Mouse (Mus musculus): ENCODE measurements around the gene Aspa. TPM values are rescaled to one million over a fixed set of nuclear protein-coding genes. Genes with fewer than 3 reads are reported as not detected.
A peak's percentile ranks its signal among the peaks of the same experiment; 100 is the strongest.

Gene Aspa
- polyA plus RNA-seq, 1 experiment from 2014 or later = 0.29 TPM

- H3K27me3 ChIP-seq = no peaks in the 10 kb centered on the region
- H3K4me3 ChIP-seq = no peak overlapping the region
Measured at GRCm38 (mm10) chr11:73289621-73290020, 39.8 kb downstream of the Aspa start.

GRCm38 (mm10) chr11:73284351-73284750 is 45.0 kb downstream of the Aspa start:
- Histone ChIP-seq H3K4me2 (no peak overlapping the region), H3K4me1 (replicated peaks) (peaks cover 16% of the 10 kb centered on the region), H3K36me3 (no peaks in the 10 kb centered on the region), H3K27ac (0 out of 2 replicates have a peak overlapping the region, but pooled peaks have one; percentile 48), H3K4me3 (no peak overlapping the region), H3K9me3 (replicated peaks) (no peaks in the 10 kb centered on the region), H3K9ac (no peak overlapping the region), H3K27me3 (no peaks in the 10 kb centered on the region)
- ATAC-seq (replicated peaks; ENCODE audit: insufficient number of reproducible peaks, insufficient read depth, low FRiP score, low read depth) = no peak

More at GRCm38 (mm10) chr11:73289621-73290020, 39.8 kb downstream of the Aspa start:
- H3K4me1 ChIP-seq (replicated peaks) = no peaks in the 10 kb centered on the region
- no peaks in the 10 kb centered on the region for H3K36me3 ChIP-seq
- no peak for ATAC-seq (replicated peaks; ENCODE audit: insufficient number of reproducible peaks, insufficient read depth, low FRiP score, low read depth)
- H3K9me3 ChIP-seq (replicated peaks) = no peaks in the 10 kb centered on the region
- H3K9ac ChIP-seq = no peak overlapping the region
- 55% methylated on average over 1 of the region's 1 CpGs for WGBS
- H3K27ac ChIP-seq = no peak overlapping the region
- H3K4me2 ChIP-seq = no peak overlapping the region

- H3K27ac ChIP-seq = peak overlapping the region; percentile 48; the same call in 1 of the 2 replicates
- no peak overlapping the region for H3K9ac ChIP-seq
- ATAC-seq (replicated peaks; ENCODE audit: insufficient number of reproducible peaks, insufficient read depth, low FRiP score, low read depth) = 0 out of 2 replicates have a peak, but pooled peaks have one; percentile 13
- no peak overlapping the region for H3K4me3 ChIP-seq
- no peaks in the 10 kb centered on the region for H3K27me3 ChIP-seq
- 46% methylated on average over 1 of the region's 1 CpGs for WGBS
- H3K4me2 ChIP-seq = no peak overlapping the region
- H3K36me3 ChIP-seq = no peaks in the 10 kb centered on the region
- H3K4me1 ChIP-seq (replicated peaks) = peaks cover 16% of the 10 kb centered on the region
- no peaks in the 10 kb centered on the region for H3K9me3 ChIP-seq (replicated peaks)
Measured at GRCm38 (mm10) chr11:73283926-73284325, 45.5 kb downstream of the Aspa start.

- ATAC-seq (replicated peaks; ENCODE audit: insufficient number of reproducible peaks, insufficient read depth, low FRiP score, low read depth) = peak; percentile 44
- Histone ChIP-seq H3K9ac (no peak overlapping the region), H3K4me2 (no peak overlapping the region), H3K4me1 (replicated peaks) (peaks cover 16% of the 10 kb centered on the region), H3K36me3 (no peaks in the 10 kb centered on the region), H3K4me3 (no peak overlapping the region), H3K27ac (0 out of 2 replicates have a peak overlapping the region, but pooled peaks have one; percentile 48), H3K9me3 (replicated peaks) (no peaks in the 10 kb centered on the region), H3K27me3 (no peaks in the 10 kb centered on the region)
- WGBS = 28% methylated on average over 9 of the region's 9 CpGs
Measured at GRCm38 (mm10) chr11:73283369-73283768, 46.0 kb downstream of the Aspa start.

GRCm38 (mm10) chr11:73281528-73282027 is 47.8 kb downstream of the Aspa start:
- 2% methylated on average over 16 of the region's 16 CpGs for WGBS
- ATAC-seq (replicated peaks; ENCODE audit: insufficient number of reproducible peaks, insufficient read depth, low FRiP score, low read depth) = peak; percentile 64

GRCm38 (mm10) chr11:73280710-73281109 is 48.7 kb downstream of the Aspa start:
- Histone ChIP-seq H3K27ac (no peak overlapping the region), H3K27me3 (no peaks in the 10 kb centered on the region), H3K4me2 (no peak overlapping the region), H3K4me3 (no peak overlapping the region), H3K4me1 (replicated peaks) (peaks cover 16% of the 10 kb centered on the region), H3K9me3 (replicated peaks) (no peaks in the 10 kb centered on the region), H3K9ac (no peak overlapping the region), H3K36me3 (no peaks in the 10 kb centered on the region)
- WGBS = 37% methylated on average over 5 of the region's 5 CpGs
- ATAC-seq (replicated peaks; ENCODE audit: insufficient number of reproducible peaks, insufficient read depth, low FRiP score, low read depth) = no peak

More at GRCm38 (mm10) chr11:73281528-73282027, 47.8 kb downstream of the Aspa start:
- no peaks in the 10 kb centered on the region for H3K36me3 ChIP-seq
- H3K9me3 ChIP-seq (replicated peaks) = no peaks in the 10 kb centered on the region
- H3K4me3 ChIP-seq = peak overlapping the region; percentile 42
- no peak overlapping the region for H3K9ac ChIP-seq
- no peak overlapping the region for H3K27ac ChIP-seq
- peaks cover 16% of the 10 kb centered on the region for H3K4me1 ChIP-seq (replicated peaks)
- peak overlapping the region; percentile 62 for H3K4me2 ChIP-seq
- no peaks in the 10 kb centered on the region for H3K27me3 ChIP-seq

GRCm38 (mm10) chr11:73274821-73275220 is 54.6 kb downstream of the Aspa start:
- WGBS = 31% methylated on average over 2 of the region's 2 CpGs
- H3K4me1 ChIP-seq (replicated peaks) = no peaks in the 10 kb centered on the region
- ATAC-seq (replicated peaks; ENCODE audit: insufficient number of reproducible peaks, insufficient read depth, low FRiP score, low read depth) = no peak

GRCm38 (mm10) chr11:73267267-73267666 is 62.1 kb downstream of the Aspa start, which contains the start of gene Trpv3:
Gene Trpv3, plus strand, starts transcription at chr11:73267388.
- no peaks in the 10 kb centered on the region for H3K36me3 ChIP-seq
- H3K4me2 ChIP-seq = no peak within 1 kb of the TSS
- no peak for ATAC-seq (replicated peaks; ENCODE audit: insufficient number of reproducible peaks, insufficient read depth, low FRiP score, low read depth)
- no peaks in the 10 kb centered on the region for H3K9me3 ChIP-seq (replicated peaks)
- no peak within 1 kb of the TSS for H3K9ac ChIP-seq
- WGBS = 76% methylated on average over 7 of the region's 7 CpGs
- no peaks in the 10 kb centered on the region for H3K4me1 ChIP-seq (replicated peaks)
- H3K27me3 ChIP-seq = no peaks in the 10 kb centered on the region; the same call in none of the 2 replicates
- H3K4me3 ChIP-seq = no peak within 1 kb of the TSS
- no peak within 1 kb of the TSS for H3K27ac ChIP-seq

More at GRCm38 (mm10) chr11:73274821-73275220, 54.6 kb downstream of the Aspa start:
- Histone ChIP-seq H3K9ac (no peak overlapping the region), H3K27me3 (no peaks in the 10 kb centered on the region; the same call in 1 of the 2 replicates), H3K4me2 (no peak overlapping the region), H3K4me3 (no peak overlapping the region), H3K27ac (no peak overlapping the region), H3K36me3 (no peaks in the 10 kb centered on the region), H3K9me3 (replicated peaks) (no peaks in the 10 kb centered on the region)

GRCm38 (mm10) chr11:73261385-73261784 is 68.0 kb downstream of the Aspa start:
- Histone ChIP-seq H3K4me2 (no peak overlapping the region), H3K4me3 (no peak overlapping the region), H3K27ac (no peak overlapping the region), H3K9me3 (replicated peaks) (no peaks in the 10 kb centered on the region), H3K9ac (no peak overlapping the region), H3K4me1 (replicated peaks) (no peaks in the 10 kb centered on the region), H3K36me3 (no peaks in the 10 kb centered on the region), H3K27me3 (no peaks in the 10 kb centered on the region)
- ATAC-seq (replicated peaks; ENCODE audit: insufficient number of reproducible peaks, insufficient read depth, low FRiP score, low read depth) = no peak
- 73% methylated on average over 1 of the region's 1 CpGs for WGBS

GRCm38 (mm10) chr11:73260457-73260856 is 68.9 kb downstream of the Aspa start:
- Histone ChIP-seq H3K27me3 (no peaks in the 10 kb centered on the region), H3K27ac (no peak overlapping the region), H3K4me3 (no peak overlapping the region), H3K4me2 (no peak overlapping the region), H3K9ac (no peak overlapping the region), H3K4me1 (replicated peaks) (no peaks in the 10 kb centered on the region), H3K9me3 (replicated peaks) (no peaks in the 10 kb centered on the region), H3K36me3 (no peaks in the 10 kb centered on the region)
- 54% methylated on average over 3 of the region's 3 CpGs for WGBS
- no peak for ATAC-seq (replicated peaks; ENCODE audit: insufficient number of reproducible peaks, insufficient read depth, low FRiP score, low read depth)

GRCm38 (mm10) chr11:73258664-73259063 is 70.7 kb downstream of the Aspa start:
- no peak for ATAC-seq (replicated peaks; ENCODE audit: insufficient number of reproducible peaks, insufficient read depth, low FRiP score, low read depth)
- Histone ChIP-seq H3K4me1 (replicated peaks) (no peaks in the 10 kb centered on the region), H3K4me2 (no peak overlapping the region)

GRCm38 (mm10) chr11:73257362-73257945 is 71.9 kb downstream of the Aspa start:
- Histone ChIP-seq H3K9me3 (replicated peaks) (no peaks in the 10 kb centered on the region), H3K4me2 (no peak overlapping the region), H3K4me3 (no peak overlapping the region), H3K27me3 (no peaks in the 10 kb centered on the region), H3K36me3 (no peaks in the 10 kb centered on the region), H3K27ac (no peak overlapping the region), H3K9ac (no peak overlapping the region), H3K4me1 (replicated peaks) (no peaks in the 10 kb centered on the region)
- no peak for ATAC-seq (replicated peaks; ENCODE audit: insufficient number of reproducible peaks, insufficient read depth, low FRiP score, low read depth)
- WGBS = 68% methylated on average over 4 of the region's 4 CpGs

More at GRCm38 (mm10) chr11:73258664-73259063, 70.7 kb downstream of the Aspa start:
- no peak overlapping the region for H3K9ac ChIP-seq
- H3K4me3 ChIP-seq = no peak overlapping the region
- H3K36me3 ChIP-seq = no peaks in the 10 kb centered on the region
- no peaks in the 10 kb centered on the region for H3K27me3 ChIP-seq
- no peak overlapping the region for H3K27ac ChIP-seq
- no peaks in the 10 kb centered on the region for H3K9me3 ChIP-seq (replicated peaks)

Measured in heart, embryonic 15.5 days (tissue).